Mouse (Mus musculus): ENCODE measurements around the gene Gatad2b. TPM values are rescaled to one million over a fixed set of nuclear protein-coding genes. Genes with fewer than 3 reads are reported as not detected.

Gatad2b gene
- total and polyA plus RNA-seq, 2 experiments from 2014 or later: 12.6 to 34.1 TPM

DNA sequence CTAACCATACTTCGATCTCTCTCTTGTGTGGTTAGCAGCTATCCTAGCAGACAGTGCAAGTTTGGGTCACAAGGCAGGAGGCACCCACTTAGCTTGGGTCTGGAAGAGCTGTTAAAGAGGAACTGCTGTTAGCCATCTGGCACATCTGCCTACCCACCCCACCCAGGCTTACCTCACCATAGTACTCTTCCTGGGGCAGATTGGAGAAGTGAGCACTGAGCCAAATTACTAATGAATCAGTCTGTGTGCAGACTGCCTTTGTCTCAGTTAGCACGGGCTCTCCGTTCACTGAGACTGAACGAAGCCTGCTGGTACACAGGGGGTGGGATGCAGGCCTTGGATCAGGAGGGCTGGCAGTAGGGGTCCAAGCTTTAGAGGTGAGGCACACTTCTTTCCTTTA is 90.7 kb downstream of the Gatad2b start:
- peaks cover 5% of the 10 kb centered on the region for H3K36me3 ChIP-seq (ENCODE audit: insufficient read depth)
- ATAC-seq (peak; percentile 61), DNase-seq (peak; percentile 31)
- TF ChIP-seq CTCF (IDR thresholded peaks at IDR 0.05; ENCODE audit: low read depth): no peak
- no peak overlapping the region for H3K27ac ChIP-seq (ENCODE audit: low read depth, low read length)
- no peaks in the 10 kb centered on the region for H3K9me3 ChIP-seq (ENCODE audit: low read length)
- WGBS: 38% methylated on average over 4 of the region's 4 CpGs
- no peak overlapping the region for H3K4me2 ChIP-seq (ENCODE audit: low read depth)
- H3K27me3 ChIP-seq (ENCODE audit: insufficient read depth, low read length): no peaks in the 10 kb centered on the region
- H3K4me3 ChIP-seq (ENCODE audit: low read depth, low read length): no peak overlapping the region
- peaks cover 12% of the 10 kb centered on the region for H3K4me1 ChIP-seq (ENCODE audit: insufficient read depth)
- no peak overlapping the region for H3K9ac ChIP-seq

DNA sequence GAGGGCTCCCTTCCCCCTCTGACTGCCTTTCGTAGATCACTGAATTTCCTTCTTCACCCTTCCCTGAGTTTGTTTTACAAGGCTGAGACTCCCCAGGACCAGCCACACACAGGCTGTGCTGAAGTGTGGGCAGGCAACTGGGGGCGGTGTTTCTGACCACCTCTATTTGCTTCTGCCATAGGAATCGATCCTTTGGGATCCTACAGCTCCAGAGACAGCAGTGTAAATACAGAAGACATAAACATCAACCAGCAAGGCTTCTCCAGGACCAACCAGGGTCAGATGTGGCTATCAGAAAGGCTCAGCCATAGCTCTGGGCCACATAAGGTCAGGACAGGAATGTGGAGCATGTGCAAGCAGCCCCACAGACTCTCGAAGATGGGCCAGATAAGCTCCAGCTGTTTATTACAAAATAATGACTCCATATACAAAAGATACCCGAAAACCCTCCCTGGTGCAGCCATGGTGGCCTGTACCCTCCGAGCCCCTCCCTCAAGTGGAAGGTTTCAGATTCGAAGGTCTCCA is 91.9 kb downstream of the Gatad2b start:
- Histone ChIP-seq H3K27me3 (ENCODE audit: insufficient read depth, low read length) (no peaks in the 10 kb centered on the region), H3K27ac (ENCODE audit: low read depth, low read length) (no peak overlapping the region), H3K9me3 (ENCODE audit: low read length) (no peaks in the 10 kb centered on the region), H3K4me1 (ENCODE audit: insufficient read depth) (peaks cover 12% of the 10 kb centered on the region), H3K4me3 (ENCODE audit: low read depth, low read length) (no peak overlapping the region), H3K36me3 (ENCODE audit: insufficient read depth) (peaks cover 5% of the 10 kb centered on the region), H3K9ac (no peak overlapping the region), H3K4me2 (ENCODE audit: low read depth) (no peak overlapping the region)
- WGBS: 90% methylated on average over 7 of the region's 7 CpGs
- ATAC-seq (no peak), DNase-seq (no peak)
- TF ChIP-seq CTCF (IDR thresholded peaks at IDR 0.05; ENCODE audit: low read depth): no peak

DNA sequence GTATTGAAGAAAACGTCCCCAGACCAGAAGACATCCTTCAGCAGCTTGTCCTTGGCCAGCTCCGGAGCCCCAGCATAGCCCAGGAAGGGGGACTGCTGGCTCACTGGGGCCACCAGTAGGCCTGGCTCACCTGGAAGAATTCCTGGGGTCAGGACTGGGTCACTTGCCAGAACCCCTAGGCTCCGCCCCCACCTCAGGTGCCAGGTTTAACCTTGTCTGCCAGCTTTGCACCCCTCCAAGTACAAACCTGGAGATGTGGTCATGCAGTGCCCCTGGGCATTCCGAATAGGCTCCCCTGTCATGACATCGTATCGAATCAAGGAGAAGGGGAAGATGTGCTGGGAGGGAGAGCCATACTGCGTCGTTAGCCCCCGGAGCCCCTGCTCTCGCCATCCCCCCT is 93.8 kb downstream of the Gatad2b start:
- peaks cover 21% of the 10 kb centered on the region for H3K4me1 ChIP-seq (ENCODE audit: insufficient read depth)
- no peak overlapping the region for H3K4me3 ChIP-seq (ENCODE audit: low read depth, low read length)
- 96% methylated on average over 10 of the region's 10 CpGs for WGBS
- peak overlapping the region; percentile 86; the same call in 1 of the 2 replicates for H3K4me2 ChIP-seq (ENCODE audit: low read depth)
- H3K36me3 ChIP-seq (ENCODE audit: insufficient read depth): peaks cover 12% of the 10 kb centered on the region
- DNase-seq: no peak
- no peak overlapping the region for H3K9ac ChIP-seq
- H3K27ac ChIP-seq (ENCODE audit: low read depth, low read length): no peak overlapping the region
- no peaks in the 10 kb centered on the region for H3K27me3 ChIP-seq (ENCODE audit: insufficient read depth, low read length)
- no peaks in the 10 kb centered on the region for H3K9me3 ChIP-seq (ENCODE audit: low read length)
- no peak for ATAC-seq
- no peak for TF ChIP-seq CTCF (IDR thresholded peaks at IDR 0.05; ENCODE audit: low read depth)

- H3K27me3 ChIP-seq (ENCODE audit: insufficient read depth, low read length): no peaks in the 10 kb centered on the region
- peaks cover 21% of the 10 kb centered on the region for H3K4me1 ChIP-seq (ENCODE audit: insufficient read depth)
- H3K4me3 ChIP-seq (ENCODE audit: low read depth, low read length): 0 out of 2 replicates have a peak overlapping the region, but pooled peaks have one; percentile 79
- peak overlapping the region; percentile 97; the same call in 1 of the 2 replicates for H3K9ac ChIP-seq
- 34% methylated on average over 11 of the region's 11 CpGs for WGBS
- TF ChIP-seq CTCF (IDR thresholded peaks at IDR 0.05; ENCODE audit: low read depth): no peak
- peak; percentile 47 for DNase-seq
- no peak overlapping the region; the same call in 1 of the 2 replicates for H3K27ac ChIP-seq (ENCODE audit: low read depth, low read length)
- H3K4me2 ChIP-seq (ENCODE audit: low read depth): peak overlapping the region; percentile 86
- peaks cover 19% of the 10 kb centered on the region for H3K36me3 ChIP-seq (ENCODE audit: insufficient read depth)
- H3K9me3 ChIP-seq (ENCODE audit: low read length): no peaks in the 10 kb centered on the region
- no peak for ATAC-seq
Observed at GRCm38 (mm10) chr3:90387483-90387882, 94.5 kb downstream of the Gatad2b start.

DNA sequence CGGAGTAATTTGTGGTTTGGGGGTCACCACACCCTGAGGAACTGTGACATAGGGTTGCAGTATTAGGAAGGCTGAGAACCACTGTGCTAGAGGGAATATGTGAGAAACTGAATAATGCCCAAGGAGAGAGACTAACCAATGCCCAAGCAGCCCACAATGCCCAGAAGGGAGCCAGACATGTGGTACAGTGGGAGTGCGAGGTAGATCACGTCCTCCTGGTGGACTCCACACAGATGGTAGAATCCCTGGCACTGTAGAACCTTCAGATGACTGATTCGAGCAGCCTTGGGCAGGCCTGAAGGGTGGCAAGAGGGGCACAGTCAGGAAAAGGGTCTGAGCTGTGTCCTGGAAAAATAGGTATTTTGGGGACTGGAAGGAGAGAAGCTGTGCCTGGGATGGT is 95.2 kb downstream of the Gatad2b start:
- no peaks in the 10 kb centered on the region for H3K9me3 ChIP-seq (ENCODE audit: low read length)
- 68% methylated on average over 4 of the region's 4 CpGs for WGBS
- no peaks in the 10 kb centered on the region for H3K27me3 ChIP-seq (ENCODE audit: insufficient read depth, low read length)
- peaks cover 26% of the 10 kb centered on the region for H3K36me3 ChIP-seq (ENCODE audit: insufficient read depth)
- peak overlapping the region; percentile 86 for H3K4me2 ChIP-seq (ENCODE audit: low read depth)
- peak overlapping the region; percentile 97 for H3K9ac ChIP-seq
- TF ChIP-seq CTCF (IDR thresholded peaks at IDR 0.05; ENCODE audit: low read depth): no peak
- DNase-seq (peak; percentile 9), ATAC-seq (no peak)
- H3K4me3 ChIP-seq (ENCODE audit: low read depth, low read length): peak overlapping the region; percentile 79
- peaks cover 21% of the 10 kb centered on the region for H3K4me1 ChIP-seq (ENCODE audit: insufficient read depth)
- H3K27ac ChIP-seq (ENCODE audit: low read depth, low read length): no peak overlapping the region; the same call in 1 of the 2 replicates

GRCm38 (mm10) chr3:90388726-90389510 is 95.9 kb downstream of the Gatad2b start:
- peak; percentile 61 for TF ChIP-seq CTCF (IDR thresholded peaks at IDR 0.05; ENCODE audit: low read depth)
- H3K9ac ChIP-seq: peak overlapping the region; percentile 97
- peak overlapping the region; percentile 86 for H3K4me2 ChIP-seq (ENCODE audit: low read depth)
- peak; percentile 80 for ATAC-seq
- H3K27me3 ChIP-seq (ENCODE audit: insufficient read depth, low read length): no peaks in the 10 kb centered on the region
- 3% methylated on average over 53 of the region's 53 CpGs for WGBS
- peak overlapping the region; percentile 79 for H3K4me3 ChIP-seq (ENCODE audit: low read depth, low read length)
- H3K4me1 ChIP-seq (ENCODE audit: insufficient read depth): peaks cover 21% of the 10 kb centered on the region
- no peaks in the 10 kb centered on the region for H3K9me3 ChIP-seq (ENCODE audit: low read length)
- peaks cover 33% of the 10 kb centered on the region for H3K36me3 ChIP-seq (ENCODE audit: insufficient read depth)
- H3K27ac ChIP-seq (ENCODE audit: low read depth, low read length): peak overlapping the region; percentile 86
- peak; percentile 75 for DNase-seq

All from forebrain, postnatal 0 days (tissue).